Mouse (Mus musculus): Measurements from ENCODE around the gene Iqsec2.
"Not testable (repeated sequence)": the region's sequence is repeated elsewhere in the genome, so short reads cannot be mapped to it uniquely, and the experiment has no call there.

Gene Iqsec2

DNA sequence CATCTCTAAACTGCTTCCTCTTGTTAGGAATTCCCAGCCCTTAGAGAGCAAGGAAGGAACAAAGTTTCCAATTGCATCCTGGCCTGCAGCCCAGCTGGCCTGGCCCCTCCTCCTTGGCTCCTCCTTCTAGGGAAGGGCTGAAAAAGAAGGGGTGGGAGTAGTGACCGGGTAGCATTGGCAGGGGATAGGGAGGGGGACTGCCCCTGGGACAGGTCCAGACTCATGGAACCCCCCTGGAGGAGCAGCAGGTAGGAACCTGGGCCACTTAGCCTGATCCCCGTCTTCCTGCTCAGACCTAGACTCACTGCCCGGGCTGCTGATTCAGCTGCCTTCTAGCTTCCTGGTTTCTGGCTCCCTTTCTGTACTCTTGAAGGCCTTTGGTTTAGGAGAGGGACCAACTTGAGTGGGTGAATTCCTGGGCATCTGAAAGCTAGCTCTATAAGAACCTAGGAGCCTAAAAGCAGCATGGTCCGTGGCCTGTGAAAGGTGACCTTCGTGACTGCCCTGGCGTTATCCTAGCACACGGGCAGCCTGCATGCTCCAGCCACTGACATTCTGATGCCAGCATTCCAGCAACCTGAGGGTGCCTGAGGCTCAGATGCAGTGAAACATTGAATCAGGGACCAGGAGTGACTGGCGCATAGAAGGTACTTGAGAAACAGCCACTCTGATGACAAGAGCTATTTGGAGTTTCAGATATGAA is 34.9 kb downstream of the Iqsec2 start:
- DNase-seq (ENCODE audit: extremely low spot score) = no peak

DNA sequence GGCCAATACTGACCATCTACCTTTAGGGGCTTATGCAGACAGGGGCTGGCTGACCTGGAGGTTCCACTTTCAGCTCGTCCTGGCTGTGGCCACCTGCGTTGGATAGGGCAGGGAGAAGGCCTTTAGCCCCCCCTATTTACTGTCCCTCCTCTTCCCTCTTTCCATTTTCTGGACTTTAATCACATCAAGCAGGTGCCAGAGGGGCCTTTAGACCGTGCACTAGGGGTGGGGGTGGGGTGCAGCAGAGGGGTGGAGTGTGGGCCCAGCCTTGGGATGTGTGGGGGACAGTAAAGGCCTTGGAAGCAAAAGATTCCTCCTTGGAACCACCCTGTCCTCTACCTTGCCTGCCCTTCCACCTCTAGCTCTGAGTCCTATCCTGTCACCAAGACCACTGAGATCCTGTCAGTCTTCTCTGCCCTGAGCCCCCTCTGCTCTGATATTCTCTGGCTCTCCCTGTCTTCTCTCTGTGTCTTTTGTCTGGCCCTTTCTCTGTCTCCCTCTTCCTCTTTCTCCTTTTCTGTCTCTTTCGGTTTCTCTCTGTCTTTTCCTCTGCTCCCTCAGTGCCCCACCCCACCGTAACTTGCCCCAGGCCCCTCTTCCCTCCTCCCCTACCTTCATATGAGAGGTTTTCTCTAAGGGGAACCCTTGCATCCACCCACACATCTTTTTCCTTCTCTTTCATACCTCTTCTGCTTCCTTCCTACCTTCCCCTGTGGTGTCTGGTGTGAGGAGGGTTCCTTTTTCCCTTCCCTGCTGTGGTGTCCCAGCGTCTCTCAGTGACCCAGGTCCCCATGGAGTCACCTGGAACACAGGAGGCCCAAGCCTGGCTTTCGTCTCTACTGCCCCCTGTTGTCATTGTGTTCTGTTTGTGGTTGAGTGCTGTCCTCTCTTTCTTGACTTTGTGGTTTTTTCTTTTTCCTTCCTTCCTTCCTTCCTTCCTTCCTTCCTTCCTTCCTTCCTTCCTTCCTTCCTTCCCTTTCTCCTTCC is 35.9 kb downstream of the Iqsec2 start:
- no peak for DNase-seq (ENCODE audit: extremely low spot score)

DNA sequence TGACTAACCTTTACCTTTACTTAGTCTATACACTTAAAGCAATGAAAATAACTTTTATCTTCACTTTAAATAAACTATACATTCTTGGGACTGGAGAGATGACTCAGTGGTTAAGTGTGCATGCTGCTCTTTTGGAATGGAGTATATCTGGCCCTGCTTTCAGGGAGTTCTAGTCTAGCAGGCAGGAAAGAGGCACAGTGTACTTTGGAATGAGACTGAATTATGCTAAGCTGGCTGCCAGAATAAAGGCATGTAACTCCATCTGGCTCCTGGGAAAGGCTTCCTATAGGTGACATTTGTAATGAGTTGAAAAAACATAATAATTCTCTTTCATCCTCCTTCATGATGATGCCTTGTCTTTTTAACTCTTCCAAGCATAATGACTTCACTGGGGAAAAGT is 43.1 kb downstream of the Iqsec2 start:
- DNase-seq (ENCODE audit: extremely low spot score) = no peak

DNA sequence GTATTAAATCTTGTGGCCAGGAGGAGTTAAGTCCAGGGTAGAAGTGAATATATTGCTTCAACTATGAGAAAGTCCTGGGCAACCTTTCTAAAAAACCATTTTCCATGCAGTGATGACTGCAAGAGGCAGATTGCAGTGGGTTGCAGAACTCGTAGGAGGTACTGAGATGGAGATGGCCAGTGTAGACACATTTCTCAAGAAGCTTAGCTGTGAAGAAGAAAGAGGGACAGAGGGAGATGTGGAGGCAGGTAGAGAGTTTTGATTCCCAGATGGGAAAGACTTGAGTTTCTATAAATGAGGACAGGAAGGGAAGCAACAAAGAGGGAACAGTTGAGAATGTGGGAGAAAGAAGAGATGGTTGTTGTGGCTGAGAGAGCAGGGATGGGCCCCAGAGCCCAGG is 47.2 kb downstream of the Iqsec2 start:
- no peak for DNase-seq (ENCODE audit: extremely low spot score)

DNA sequence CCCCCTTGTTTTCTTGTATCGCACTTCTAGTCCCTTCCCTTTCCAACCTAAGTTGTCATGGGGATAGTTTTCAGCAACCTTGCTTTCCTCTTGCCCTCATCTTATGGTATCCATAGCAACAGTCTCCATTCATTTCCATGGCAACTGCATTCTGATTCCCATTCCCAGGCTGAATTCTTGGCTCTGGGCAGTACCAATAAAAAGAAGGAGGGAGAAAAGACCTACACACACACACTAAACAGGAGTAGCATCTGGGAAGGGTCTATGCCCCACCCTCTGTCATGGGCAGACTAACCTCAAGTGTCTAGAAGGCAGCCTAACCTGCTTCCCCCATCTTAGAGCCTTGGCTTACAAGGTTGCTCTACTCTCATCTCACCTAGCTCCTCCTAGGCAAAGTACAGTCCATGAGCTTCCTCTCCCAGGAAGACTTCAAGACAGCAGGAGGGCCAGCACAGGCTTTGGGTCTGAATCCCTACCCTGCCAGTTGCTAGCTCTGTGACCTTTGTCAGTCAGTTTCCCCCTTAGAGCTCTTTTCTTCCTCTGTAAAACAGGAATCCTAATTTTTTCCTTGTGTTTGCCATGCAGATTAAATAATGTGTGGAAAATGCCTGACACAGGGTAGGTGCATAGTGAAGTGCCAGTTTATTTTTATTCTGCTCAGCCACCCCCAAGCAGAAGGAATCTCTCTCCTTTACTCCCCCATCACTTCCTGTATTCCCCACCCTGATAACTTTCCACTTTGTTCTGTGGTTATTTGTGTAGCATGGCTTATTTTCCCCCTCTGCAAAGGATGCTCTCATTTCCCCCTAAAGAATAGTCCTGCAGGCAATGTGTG is 54.0 kb downstream of the Iqsec2 start:
- DNase-seq (ENCODE audit: extremely low spot score) = peak; percentile 26

DNA sequence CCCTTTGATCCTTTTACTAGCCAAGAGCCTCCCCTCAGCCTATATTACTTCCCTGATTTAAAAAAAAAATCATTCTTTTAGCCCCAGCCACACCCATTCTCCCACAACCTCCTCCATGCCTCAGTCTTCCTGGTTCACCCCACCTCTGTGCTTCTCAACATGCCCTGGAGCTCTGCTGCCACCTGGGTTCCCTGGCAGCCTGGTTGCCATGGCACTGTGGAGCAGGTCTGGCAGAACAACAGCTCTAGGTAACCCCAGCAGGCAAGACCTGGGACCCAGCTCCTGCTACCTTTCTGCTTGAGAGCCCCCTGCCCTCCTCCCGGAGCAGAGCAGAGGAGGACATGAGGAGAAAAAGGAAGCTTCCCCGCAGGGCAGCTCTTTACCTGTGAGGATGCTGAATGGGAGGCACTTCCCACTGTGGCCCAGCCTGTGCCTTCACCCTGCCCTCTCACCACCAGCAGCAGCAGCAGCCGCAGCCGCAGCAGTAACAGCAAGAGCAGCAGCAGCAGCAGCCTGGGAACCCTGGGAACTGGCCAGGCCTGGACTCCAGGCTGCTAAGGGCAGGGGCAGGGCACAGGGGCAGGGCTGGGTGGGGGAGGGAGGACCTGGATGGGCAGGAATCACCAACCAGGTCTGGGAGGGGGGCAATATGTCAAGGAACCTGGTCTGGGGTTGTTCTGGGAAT is 57.8 kb downstream of the Iqsec2 start:
- DNase-seq (ENCODE audit: extremely low spot score) = no peak

DNA sequence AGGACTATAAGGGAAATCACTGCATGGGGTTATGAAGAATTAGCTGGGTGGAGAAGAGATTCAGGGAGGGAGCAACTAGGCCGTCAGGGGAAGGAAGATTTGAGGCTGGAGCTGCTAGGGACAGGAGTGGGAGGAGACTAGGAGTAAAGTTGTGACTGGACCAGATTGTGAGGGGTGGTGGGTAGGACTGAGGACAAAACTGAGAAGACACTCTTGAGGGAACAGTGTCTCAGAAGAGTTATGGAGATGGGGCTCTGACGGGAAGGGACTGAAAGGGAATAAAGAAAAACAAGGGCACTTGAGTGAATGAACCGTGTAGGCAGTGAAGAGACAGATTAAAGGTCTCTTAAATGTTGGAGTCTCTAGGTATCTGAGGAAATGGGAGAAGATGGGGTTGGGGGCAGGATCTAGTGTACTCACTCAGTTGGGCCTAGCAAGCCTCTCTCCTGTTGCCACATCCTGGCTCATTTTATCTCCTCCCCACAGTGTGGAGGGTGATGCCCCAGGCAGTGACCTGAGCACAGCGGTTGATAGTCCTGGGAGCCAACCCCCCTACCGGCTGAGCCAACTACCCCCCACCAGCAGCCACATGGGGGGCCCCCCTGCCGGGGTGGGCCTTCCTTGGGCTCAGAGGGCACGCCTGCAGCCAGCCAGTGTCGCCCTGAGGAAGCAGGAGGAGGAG is 58.5 kb downstream of the Iqsec2 start:
- DNase-seq (ENCODE audit: extremely low spot score) = no peak

DNA sequence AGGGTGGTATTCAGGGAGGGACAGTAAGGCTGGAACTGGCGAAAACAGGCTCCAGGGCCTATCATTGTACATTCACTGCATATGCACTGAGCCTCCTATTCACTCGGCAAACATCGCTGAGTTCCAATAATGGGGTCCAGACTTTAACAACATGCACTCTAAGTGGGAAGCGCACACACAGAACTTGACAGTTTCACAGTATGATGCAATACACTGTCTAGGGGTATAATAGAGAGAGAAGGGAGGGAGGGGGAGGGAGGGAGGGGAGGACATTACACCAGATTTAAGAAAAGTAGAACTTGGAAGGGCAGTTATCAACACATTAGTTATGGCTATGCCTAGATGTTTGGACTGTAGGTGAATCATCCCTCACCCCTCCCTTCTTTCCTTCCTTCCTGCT is 59.2 kb downstream of the Iqsec2 start:
- no peak for DNase-seq (ENCODE audit: extremely low spot score)

DNA sequence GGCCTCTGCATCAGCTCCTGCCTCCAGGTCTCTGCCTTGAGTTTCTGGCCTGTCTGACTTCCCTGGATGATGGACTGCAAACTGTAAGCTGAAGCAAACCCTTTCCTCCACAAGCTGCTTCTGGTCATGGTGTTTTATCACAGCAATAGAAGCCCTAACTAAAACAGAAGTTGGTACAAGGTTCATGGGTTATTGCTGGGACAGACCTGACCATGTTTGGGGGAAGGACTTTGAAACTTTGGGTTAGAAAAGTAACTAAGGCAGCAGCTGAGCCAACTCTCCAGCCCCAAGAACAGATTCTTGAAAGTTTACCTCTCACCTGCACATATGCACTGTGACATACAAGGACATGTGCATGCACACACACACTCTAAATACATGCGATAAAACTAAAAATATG is 61.4 kb downstream of the Iqsec2 start:
- no peak for DNase-seq (ENCODE audit: extremely low spot score)

DNA sequence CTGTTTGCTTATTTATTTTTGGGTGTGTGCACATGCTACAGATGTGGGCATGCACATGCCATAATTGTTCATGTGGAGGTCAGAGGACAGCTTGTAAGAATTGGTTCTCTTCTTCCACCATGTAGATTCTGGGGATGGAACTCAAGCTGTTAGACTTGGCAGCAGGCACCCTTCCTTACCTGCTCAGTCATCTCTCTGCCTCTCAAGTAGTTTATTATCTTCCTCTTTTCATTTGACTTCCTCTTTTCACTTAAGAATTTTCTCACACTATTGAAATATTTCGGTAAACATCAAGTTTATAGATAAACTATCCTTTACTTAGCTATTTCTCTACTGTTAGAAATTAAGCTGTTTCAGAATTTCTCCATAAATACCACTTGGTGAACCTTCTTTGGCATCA is 70.6 kb downstream of the Iqsec2 start:
- DNase-seq (ENCODE audit: extremely low spot score) = no peak

DNA sequence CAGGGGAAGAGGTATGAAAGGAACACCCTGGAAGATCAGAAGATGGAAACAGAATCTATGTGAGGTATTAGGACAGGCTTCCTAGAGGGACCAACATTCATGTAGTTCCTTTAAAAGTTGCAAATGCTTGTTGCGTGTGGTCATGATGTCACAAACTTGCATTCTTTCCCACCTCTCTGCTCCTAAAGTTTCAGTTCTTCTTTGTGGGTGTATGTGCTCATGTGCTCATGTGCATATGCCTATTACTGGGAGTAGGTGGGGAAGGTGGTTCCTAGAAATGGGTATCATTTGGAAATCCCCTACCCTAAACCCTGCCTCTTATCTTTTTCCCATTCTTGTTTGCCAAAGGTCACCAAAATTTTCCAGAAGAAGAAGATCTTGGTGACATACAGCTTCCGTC is 74.5 kb downstream of the Iqsec2 start:
- no peak for DNase-seq (ENCODE audit: extremely low spot score)

DNA sequence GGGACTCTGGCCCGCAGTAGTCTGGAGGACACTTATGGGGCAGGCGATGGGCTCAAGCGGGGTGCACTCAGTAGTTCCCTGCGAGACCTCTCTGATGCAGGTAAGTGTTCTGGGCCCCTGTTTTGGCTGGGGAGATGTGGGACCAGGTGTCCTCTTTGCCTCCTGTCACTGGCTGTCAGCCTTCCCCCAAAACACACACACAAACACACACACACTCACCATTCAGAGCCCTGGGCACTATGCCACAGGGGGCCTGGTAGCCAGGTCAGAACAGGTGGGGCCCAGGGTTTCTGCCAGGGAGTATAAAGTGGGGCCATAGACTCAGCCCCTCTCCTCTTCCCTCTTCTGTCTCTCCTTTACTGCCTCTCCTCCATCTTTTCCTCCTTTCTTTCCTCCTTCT is 77.7 kb downstream of the Iqsec2 start:
- no peak for DNase-seq (ENCODE audit: extremely low spot score)

DNA sequence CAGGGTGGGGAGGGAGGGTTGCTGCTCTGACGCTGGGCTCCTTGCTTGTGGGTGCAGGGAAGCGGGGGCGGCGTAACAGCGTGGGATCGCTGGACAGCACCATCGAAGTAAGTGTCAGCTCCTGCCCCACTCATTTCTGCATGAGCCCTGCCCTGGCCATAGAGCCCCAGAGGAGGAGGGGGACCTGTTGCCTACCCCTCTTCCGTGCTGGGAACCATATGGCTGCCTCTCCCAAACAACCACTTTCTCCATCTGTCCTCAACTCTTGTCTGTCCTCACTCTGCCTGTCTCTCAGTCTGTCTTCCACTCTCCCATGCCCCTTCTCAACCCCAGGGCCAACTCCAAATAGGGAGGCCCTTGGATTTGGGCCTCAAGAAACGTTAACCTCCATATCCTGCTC is 78.2 kb downstream of the Iqsec2 start:
- no peak for DNase-seq (ENCODE audit: extremely low spot score)

DNA sequence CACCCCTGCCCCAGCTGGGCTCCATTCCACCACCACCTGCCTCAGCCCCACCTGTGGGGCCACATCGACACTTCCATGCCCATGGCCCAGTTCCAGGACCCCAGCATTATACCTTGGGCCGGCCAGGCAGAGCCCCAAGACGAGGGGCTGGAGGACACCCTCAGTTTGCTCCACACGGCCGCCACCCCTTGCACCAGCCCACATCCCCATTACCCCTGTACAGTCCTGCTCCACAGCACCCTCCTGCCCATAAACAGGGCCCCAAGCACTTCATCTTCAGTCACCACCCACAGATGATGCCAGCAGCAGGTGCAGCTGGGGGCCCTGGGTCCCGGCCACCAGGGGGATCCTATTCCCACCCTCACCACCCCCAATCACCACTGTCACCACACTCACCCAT is 79.2 kb downstream of the Iqsec2 start:
- no peak for DNase-seq (ENCODE audit: extremely low spot score)

DNA sequence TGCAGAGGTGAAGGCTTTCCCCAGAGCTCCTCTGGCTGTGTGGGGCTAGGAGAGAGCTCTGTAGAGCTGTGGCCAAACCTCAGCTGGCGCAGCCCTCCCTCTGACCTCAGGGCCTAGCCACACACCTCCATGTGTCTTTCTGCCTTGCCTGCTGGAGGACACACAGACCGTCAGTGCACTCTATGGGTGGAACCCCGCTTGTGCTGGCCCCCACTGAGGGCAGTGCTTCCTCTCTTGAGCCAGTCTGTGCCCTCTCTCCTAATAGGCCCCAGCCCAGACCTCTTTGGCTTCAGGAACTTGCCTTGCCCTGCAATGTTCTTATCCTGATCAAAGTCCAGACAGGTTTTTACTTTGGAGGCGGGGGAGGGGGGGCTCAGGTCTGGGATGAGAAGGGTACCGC is 80.2 kb downstream of the Iqsec2 start:
- no peak for DNase-seq (ENCODE audit: extremely low spot score)

DNA sequence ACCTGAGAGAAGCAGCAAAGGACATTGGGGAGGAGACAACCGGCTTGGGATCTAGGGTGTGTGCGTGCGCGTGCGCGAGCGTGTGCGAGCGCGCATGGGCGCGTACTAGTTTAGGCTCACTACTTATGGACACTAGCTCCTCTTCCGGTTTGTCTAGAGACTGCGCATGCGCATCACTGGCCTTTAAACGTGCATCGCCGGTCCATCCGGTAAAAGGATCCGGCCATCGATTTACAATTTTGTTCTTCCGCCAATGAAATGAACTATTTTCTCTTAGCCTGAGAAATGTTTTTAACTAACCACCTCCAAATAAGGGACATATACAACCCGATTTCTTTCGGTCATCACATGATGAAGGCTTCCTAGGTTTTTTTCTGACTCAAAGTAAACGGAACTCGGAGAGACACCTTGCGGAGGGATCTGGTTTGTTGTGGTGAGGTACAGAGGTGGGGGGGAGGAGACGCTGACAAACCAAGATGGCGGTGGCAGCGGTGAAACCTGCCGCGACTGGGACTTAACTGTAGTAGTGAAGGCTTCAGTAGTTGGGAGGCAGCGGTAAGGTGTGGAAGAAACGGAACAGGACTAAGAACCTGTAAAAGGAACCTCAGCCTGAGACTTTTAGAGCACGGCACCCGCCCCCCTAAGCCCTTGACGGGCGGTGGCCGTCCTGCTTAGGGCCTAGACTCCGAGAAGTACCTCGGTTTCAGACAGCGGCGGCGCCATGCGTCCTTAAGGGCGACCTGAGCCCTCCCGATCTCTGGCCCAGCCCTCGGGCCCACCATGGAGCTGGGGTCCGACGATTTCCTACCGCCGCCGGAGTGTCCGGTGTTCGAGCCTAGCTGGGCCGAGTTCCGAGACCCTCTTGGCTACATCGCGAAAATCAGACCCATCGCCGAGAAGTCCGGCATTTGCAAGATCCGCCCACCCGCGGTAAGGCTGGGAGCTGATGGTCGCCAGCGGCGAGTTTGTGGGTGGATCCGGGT is 89.0 kb downstream of the Iqsec2 start, which contains the start of gene Kdm5c:
TSS of gene Kdm5c (plus strand) at position 240 of the 983 bp plus-strand sequence.
- peak; percentile 89 for DNase-seq (ENCODE audit: extremely low spot score)

DNA sequence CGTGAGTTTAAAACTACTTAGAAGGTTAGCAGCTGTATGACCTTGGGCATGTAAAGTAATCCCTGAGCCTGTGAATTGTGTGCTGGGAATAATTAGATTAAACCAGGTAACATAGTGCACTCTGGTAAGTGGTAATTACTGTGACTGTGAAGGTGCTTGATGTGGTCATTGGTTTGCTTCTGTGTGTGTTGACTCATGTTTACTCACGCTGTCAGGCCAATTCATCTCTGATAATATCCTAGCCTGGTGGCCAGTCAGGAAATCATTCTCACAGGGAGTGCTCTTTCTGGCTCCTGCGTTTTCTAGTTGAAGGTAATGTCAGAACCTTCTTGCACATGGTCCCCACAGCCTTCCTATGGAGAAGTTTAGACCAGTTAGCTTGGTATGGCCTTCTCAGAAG is 90.1 kb downstream of the Iqsec2 start:
- no peak for DNase-seq (ENCODE audit: extremely low spot score)

DNA sequence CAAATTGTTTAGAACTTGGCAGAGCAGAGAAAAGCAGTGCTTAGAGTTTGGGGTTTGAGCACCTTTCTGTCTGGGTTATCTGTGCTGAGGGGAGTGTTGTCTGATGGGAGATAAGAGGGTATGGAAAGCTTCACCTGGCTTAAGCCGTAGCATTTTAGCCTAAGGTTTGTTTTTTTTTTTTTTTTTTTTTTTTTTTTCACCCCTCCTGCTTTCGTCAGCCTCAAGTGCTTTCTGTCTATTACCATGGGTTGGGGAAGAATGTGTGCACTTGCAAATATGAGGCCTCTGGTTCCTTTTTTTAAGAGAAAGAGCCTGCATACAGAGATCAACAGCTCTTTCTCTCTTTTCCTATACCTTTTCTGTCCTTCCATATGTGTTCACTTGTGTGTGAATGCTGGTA is 91.7 kb downstream of the Iqsec2 start:
- DNase-seq (ENCODE audit: extremely low spot score) = no peak

DNA sequence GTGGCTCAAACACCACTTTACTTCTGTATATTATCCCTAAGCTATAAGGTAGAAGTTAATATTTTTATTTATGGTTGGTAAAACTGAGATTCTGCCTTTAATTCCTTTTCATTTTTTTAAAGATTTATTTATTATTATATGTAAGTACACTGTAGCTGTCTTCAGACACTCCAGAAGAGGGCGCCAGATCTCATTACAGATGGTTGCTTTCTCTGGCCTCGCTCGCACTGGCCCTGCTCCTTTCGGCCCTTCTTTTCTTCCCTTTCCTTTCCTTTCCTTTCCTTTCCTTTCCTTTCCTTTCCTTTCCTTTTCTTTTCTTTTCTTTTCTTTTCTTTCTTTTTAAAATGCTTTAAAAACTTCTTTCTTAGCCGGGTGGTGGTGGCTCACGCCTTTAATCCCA is 99.1 kb downstream of the Iqsec2 start:
- DNase-seq (ENCODE audit: extremely low spot score) = not testable (repeated sequence)

Measured in embryo, embryonic 9.5 days (tissue).